Mouse (Mus musculus): ENCODE measurements around the gene Olfr15. TPM values are rescaled to one million over a fixed set of nuclear protein-coding genes. Genes with fewer than 3 reads are reported as not detected.
"Not testable (repeated sequence)": the region's sequence is repeated elsewhere in the genome, so short reads cannot be mapped to it uniquely, and the experiment has no call there.

Olfr15 gene
- polyA plus RNA-seq, 1 experiment from 2014 or later: not detected

GRCm38 (mm10) chr16:3847871-3848270 is 17.2 kb downstream of the Olfr15 start:
- H3K9ac ChIP-seq (ENCODE audit: low read depth, low read length): no peak overlapping the region
- no peaks in the 10 kb centered on the region for H3K36me3 ChIP-seq (ENCODE audit: control insufficient read depth, insufficient read depth)
- TF ChIP-seq CTCF (IDR thresholded peaks at IDR 0.05; ENCODE audit: low read depth): no peak
- 80% methylated on average over 4 of the region's 4 CpGs for WGBS
- no peak overlapping the region for H3K27ac ChIP-seq (ENCODE audit: low read depth, low read length)
- H3K4me2 ChIP-seq (replicated peaks; ENCODE audit: low read depth): peak overlapping the region; percentile 74
- no peak for ATAC-seq
- no peak overlapping the region for H3K4me3 ChIP-seq (ENCODE audit: low read depth, low read length)
- no peaks in the 10 kb centered on the region for H3K4me1 ChIP-seq (replicated peaks; ENCODE audit: control insufficient read depth, insufficient read depth, low read length)
- H3K27me3 ChIP-seq (replicated peaks; ENCODE audit: control insufficient read depth, insufficient read depth, low read length): no peaks in the 10 kb centered on the region
- no peaks in the 10 kb centered on the region for H3K9me3 ChIP-seq (ENCODE audit: control insufficient read depth)

- no peak overlapping the region for H3K4me2 ChIP-seq (replicated peaks; ENCODE audit: low read depth)
- peak; percentile 37 for TF ChIP-seq CTCF (IDR thresholded peaks at IDR 0.05; ENCODE audit: low read depth)
- H3K4me1 ChIP-seq (replicated peaks; ENCODE audit: control insufficient read depth, insufficient read depth, low read length): no peaks in the 10 kb centered on the region
- H3K4me3 ChIP-seq (ENCODE audit: low read depth, low read length): no peak overlapping the region
- H3K27ac ChIP-seq (ENCODE audit: low read depth, low read length): no peak overlapping the region
- no peak for ATAC-seq
- no peak overlapping the region for H3K9ac ChIP-seq (ENCODE audit: low read depth, low read length)
- WGBS: 81% methylated on average over 3 of the region's 3 CpGs
- H3K36me3 ChIP-seq (ENCODE audit: control insufficient read depth, insufficient read depth): no peaks in the 10 kb centered on the region
- no peaks in the 10 kb centered on the region for H3K9me3 ChIP-seq (ENCODE audit: control insufficient read depth)
- no peaks in the 10 kb centered on the region for H3K27me3 ChIP-seq (replicated peaks; ENCODE audit: control insufficient read depth, insufficient read depth, low read length)
These were observed 17.7 kb downstream of the Olfr15 start for GRCm38 (mm10) chr16:3848416-3848815.

GRCm38 (mm10) chr16:3851301-3851700 is 20.6 kb downstream of the Olfr15 start:
- not testable (repeated sequence) for H3K27me3 ChIP-seq (replicated peaks; ENCODE audit: control insufficient read depth, insufficient read depth, low read length); H3K36me3 ChIP-seq (ENCODE audit: control insufficient read depth, insufficient read depth); H3K4me3 ChIP-seq (ENCODE audit: low read depth, low read length); H3K9me3 ChIP-seq (ENCODE audit: control insufficient read depth); ATAC-seq; H3K9ac ChIP-seq (ENCODE audit: low read depth, low read length); H3K27ac ChIP-seq (ENCODE audit: low read depth, low read length); H3K4me1 ChIP-seq (replicated peaks; ENCODE audit: control insufficient read depth, insufficient read depth, low read length); H3K4me2 ChIP-seq (replicated peaks; ENCODE audit: low read depth)
- 76% methylated on average over 13 of the region's 13 CpGs for WGBS

- Histone ChIP-seq H3K4me1 (replicated peaks; ENCODE audit: control insufficient read depth, insufficient read depth, low read length) (no peaks in the 10 kb centered on the region), H3K27ac (ENCODE audit: low read depth, low read length) (no peak overlapping the region), H3K4me3 (ENCODE audit: low read depth, low read length) (no peak overlapping the region), H3K36me3 (ENCODE audit: control insufficient read depth, insufficient read depth) (no peaks in the 10 kb centered on the region), H3K4me2 (replicated peaks; ENCODE audit: low read depth) (no peak overlapping the region), H3K27me3 (replicated peaks; ENCODE audit: control insufficient read depth, insufficient read depth, low read length) (no peaks in the 10 kb centered on the region), H3K9me3 (ENCODE audit: control insufficient read depth) (no peaks in the 10 kb centered on the region), H3K9ac (ENCODE audit: low read depth, low read length) (no peak overlapping the region)
- WGBS: 45% methylated on average over 12 of the region's 12 CpGs
- ATAC-seq: no peak
- TF ChIP-seq CTCF (IDR thresholded peaks at IDR 0.05; ENCODE audit: low read depth): no peak
These were observed 21.9 kb downstream of the Olfr15 start for GRCm38 (mm10) chr16:3852586-3852985.

- Histone ChIP-seq H3K27me3 (replicated peaks; ENCODE audit: control insufficient read depth, insufficient read depth, low read length) (no peaks in the 10 kb centered on the region), H3K9me3 (ENCODE audit: control insufficient read depth) (no peaks in the 10 kb centered on the region), H3K4me2 (replicated peaks; ENCODE audit: low read depth) (no peak overlapping the region), H3K36me3 (ENCODE audit: control insufficient read depth, insufficient read depth) (no peaks in the 10 kb centered on the region), H3K4me3 (ENCODE audit: low read depth, low read length) (no peak overlapping the region), H3K27ac (ENCODE audit: low read depth, low read length) (no peak overlapping the region), H3K4me1 (replicated peaks; ENCODE audit: control insufficient read depth, insufficient read depth, low read length) (no peaks in the 10 kb centered on the region), H3K9ac (ENCODE audit: low read depth, low read length) (no peak overlapping the region)
- no peak for TF ChIP-seq CTCF (IDR thresholded peaks at IDR 0.05; ENCODE audit: low read depth)
- no peak for ATAC-seq
- WGBS: 74% methylated on average over 11 of the region's 11 CpGs
These were observed 23.9 kb downstream of the Olfr15 start for GRCm38 (mm10) chr16:3854437-3855182.

GRCm38 (mm10) chr16:3855776-3856175 is 25.1 kb downstream of the Olfr15 start:
- Histone ChIP-seq H3K4me1 (replicated peaks; ENCODE audit: control insufficient read depth, insufficient read depth, low read length) (no peaks in the 10 kb centered on the region), H3K27ac (ENCODE audit: low read depth, low read length) (no peak overlapping the region), H3K9me3 (ENCODE audit: control insufficient read depth) (no peaks in the 10 kb centered on the region), H3K4me3 (ENCODE audit: low read depth, low read length) (no peak overlapping the region), H3K27me3 (replicated peaks; ENCODE audit: control insufficient read depth, insufficient read depth, low read length) (no peaks in the 10 kb centered on the region), H3K36me3 (ENCODE audit: control insufficient read depth, insufficient read depth) (peaks cover under 1% of the 10 kb centered on the region; the same call in 1 of the 2 replicates), H3K4me2 (replicated peaks; ENCODE audit: low read depth) (no peak overlapping the region), H3K9ac (ENCODE audit: low read depth, low read length) (no peak overlapping the region)
- 71% methylated on average over 1 of the region's 1 CpGs for WGBS
- no peak for TF ChIP-seq CTCF (IDR thresholded peaks at IDR 0.05; ENCODE audit: low read depth)
- ATAC-seq: no peak
